Mouse (Mus musculus): ENCODE measurements at regions not wholly inside any gene's neighbourhood (a gene's known extent, or its start where the extent isn't known, plus 50 kb on each side); places are given as distances from the start of the nearest gene placed in this dataset.

DNA sequence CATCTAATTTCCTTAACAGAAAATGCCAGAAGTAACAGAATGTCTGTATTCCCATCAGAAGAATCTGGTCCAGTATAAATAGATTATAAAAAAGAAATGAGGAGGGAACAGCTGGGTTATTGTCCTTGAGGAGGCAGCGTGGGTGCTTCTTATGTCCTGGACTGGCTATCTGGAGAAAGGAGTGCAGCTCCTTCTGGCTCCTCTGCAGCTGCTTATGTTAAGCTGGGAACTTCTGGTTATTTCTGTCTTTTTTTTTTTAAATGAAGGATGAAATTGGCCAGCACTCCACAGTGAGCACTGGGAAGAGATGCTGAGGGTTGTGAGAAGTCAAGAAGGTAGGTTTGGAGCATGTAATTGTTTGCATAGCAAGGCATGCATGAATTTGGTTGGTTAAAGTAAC lies 441.5 kb downstream of the Ebf1 start:
- Histone ChIP-seq H3K36me3 (ENCODE audit: control insufficient read depth, insufficient read depth, low read length) (no peaks in the 10 kb centered on the region), H3K4me3 (replicated peaks; ENCODE audit: low read length) (no peak overlapping the region), H3K4me2 (ENCODE audit: low read depth, low read length) (no peak overlapping the region), H3K27me3 (ENCODE audit: control insufficient read depth, insufficient read depth, low read length) (no peaks in the 10 kb centered on the region), H3K9me3 (replicated peaks; ENCODE audit: control insufficient read depth, low read length) (no peaks in the 10 kb centered on the region), H3K4me1 (ENCODE audit: control insufficient read depth, insufficient read depth, low read length) (no peaks in the 10 kb centered on the region), H3K27ac (ENCODE audit: low read length) (no peak overlapping the region), H3K9ac (ENCODE audit: low read length) (no peak overlapping the region)
- no peak for ATAC-seq (ENCODE audit: insufficient read depth, low FRiP score)
- WGBS, result 68% methylated on average over 1 of the region's 1 CpGs

DNA sequence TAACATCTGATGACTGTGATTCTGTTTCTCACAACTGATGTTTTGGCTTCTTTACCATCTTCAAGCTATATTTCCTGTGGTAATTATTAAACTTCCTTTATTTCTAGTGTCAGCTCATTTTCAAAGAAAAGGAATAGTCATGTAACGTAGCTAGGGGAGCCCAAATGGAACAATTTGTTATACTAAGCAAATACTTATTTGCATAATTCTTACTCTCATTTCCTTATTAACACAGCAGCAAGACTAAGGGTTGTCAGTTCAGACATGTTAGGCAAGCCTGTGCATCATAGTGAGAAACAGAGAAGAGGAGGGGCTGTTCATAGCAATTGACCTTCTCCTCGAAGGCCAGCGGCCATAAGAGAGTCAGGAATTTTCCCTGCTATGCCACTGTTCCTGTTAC lies 449.5 kb downstream of the Ebf1 start:
- Histone ChIP-seq H3K4me2 (ENCODE audit: low read depth, low read length) (no peak overlapping the region), H3K27me3 (ENCODE audit: control insufficient read depth, insufficient read depth, low read length) (no peaks in the 10 kb centered on the region), H3K9ac (ENCODE audit: low read length) (no peak overlapping the region), H3K27ac (ENCODE audit: low read length) (no peak overlapping the region), H3K4me3 (replicated peaks; ENCODE audit: low read length) (no peak overlapping the region), H3K36me3 (ENCODE audit: control insufficient read depth, insufficient read depth, low read length) (no peaks in the 10 kb centered on the region), H3K4me1 (ENCODE audit: control insufficient read depth, insufficient read depth, low read length) (no peaks in the 10 kb centered on the region), H3K9me3 (replicated peaks; ENCODE audit: control insufficient read depth, low read length) (no peaks in the 10 kb centered on the region)
- ATAC-seq (ENCODE audit: insufficient read depth, low FRiP score), result no peak
- WGBS, result 80% methylated on average over 3 of the region's 3 CpGs

DNA sequence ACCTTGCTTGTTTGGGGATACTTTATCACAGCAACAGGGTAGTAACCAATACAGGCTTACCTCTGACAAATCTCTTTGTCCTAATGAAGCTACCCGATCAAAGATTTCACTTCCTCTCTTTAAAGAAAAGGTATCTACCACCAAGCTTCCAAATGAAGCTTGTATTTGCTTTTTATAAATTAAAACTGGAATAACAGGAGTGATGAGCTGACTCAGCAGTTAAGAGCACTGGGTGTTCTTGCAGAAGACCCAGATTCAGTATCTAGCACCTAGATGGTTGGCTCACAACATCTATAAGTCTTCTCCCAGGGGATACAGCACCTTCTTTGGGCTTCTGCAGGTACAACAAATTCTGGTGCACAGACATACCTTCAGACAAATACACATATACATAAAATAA lies 453.2 kb downstream of the Ebf1 start:
- no peak overlapping the region for H3K9ac ChIP-seq (ENCODE audit: low read length)
- H3K4me3 ChIP-seq (replicated peaks; ENCODE audit: low read length), result no peak overlapping the region
- WGBS, result 85% methylated on average over 1 of the region's 1 CpGs
- no peak overlapping the region for H3K27ac ChIP-seq (ENCODE audit: low read length)
- H3K4me1 ChIP-seq (ENCODE audit: control insufficient read depth, insufficient read depth, low read length), result no peaks in the 10 kb centered on the region
- ATAC-seq (ENCODE audit: insufficient read depth, low FRiP score), result no peak
- no peaks in the 10 kb centered on the region for H3K9me3 ChIP-seq (replicated peaks; ENCODE audit: control insufficient read depth, low read length)
- H3K36me3 ChIP-seq (ENCODE audit: control insufficient read depth, insufficient read depth, low read length), result no peaks in the 10 kb centered on the region
- no peaks in the 10 kb centered on the region for H3K27me3 ChIP-seq (ENCODE audit: control insufficient read depth, insufficient read depth, low read length)
- H3K4me2 ChIP-seq (ENCODE audit: low read depth, low read length), result no peak overlapping the region

DNA sequence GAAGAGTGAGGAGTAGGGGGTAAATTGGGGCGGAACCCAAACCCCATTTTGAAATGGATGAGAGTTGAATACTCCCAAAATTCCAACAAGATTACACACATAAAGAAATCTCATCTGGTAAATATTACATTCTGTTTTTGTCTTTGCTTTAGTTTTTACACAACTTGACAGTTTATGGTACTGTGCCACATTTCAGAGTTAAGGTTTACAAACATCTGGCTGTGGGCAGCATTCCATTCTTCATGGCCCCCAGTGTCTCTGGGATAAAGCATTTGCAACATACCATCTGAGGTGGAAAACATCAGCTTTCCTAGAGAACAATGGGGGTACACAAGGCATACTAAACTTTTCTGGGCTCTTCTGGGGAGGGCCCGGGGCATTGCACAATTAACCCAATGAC lies 454.1 kb downstream of the Ebf1 start:
- no peak for ATAC-seq (ENCODE audit: insufficient read depth, low FRiP score)
- Histone ChIP-seq H3K27me3 (ENCODE audit: control insufficient read depth, insufficient read depth, low read length) (no peaks in the 10 kb centered on the region), H3K27ac (ENCODE audit: low read length) (no peak overlapping the region), H3K36me3 (ENCODE audit: control insufficient read depth, insufficient read depth, low read length) (no peaks in the 10 kb centered on the region), H3K4me3 (replicated peaks; ENCODE audit: low read length) (no peak overlapping the region), H3K4me1 (ENCODE audit: control insufficient read depth, insufficient read depth, low read length) (no peaks in the 10 kb centered on the region), H3K4me2 (ENCODE audit: low read depth, low read length) (no peak overlapping the region), H3K9me3 (replicated peaks; ENCODE audit: control insufficient read depth, low read length) (no peaks in the 10 kb centered on the region), H3K9ac (ENCODE audit: low read length) (no peak overlapping the region)
- WGBS, result 93% methylated on average over 2 of the region's 2 CpGs

DNA sequence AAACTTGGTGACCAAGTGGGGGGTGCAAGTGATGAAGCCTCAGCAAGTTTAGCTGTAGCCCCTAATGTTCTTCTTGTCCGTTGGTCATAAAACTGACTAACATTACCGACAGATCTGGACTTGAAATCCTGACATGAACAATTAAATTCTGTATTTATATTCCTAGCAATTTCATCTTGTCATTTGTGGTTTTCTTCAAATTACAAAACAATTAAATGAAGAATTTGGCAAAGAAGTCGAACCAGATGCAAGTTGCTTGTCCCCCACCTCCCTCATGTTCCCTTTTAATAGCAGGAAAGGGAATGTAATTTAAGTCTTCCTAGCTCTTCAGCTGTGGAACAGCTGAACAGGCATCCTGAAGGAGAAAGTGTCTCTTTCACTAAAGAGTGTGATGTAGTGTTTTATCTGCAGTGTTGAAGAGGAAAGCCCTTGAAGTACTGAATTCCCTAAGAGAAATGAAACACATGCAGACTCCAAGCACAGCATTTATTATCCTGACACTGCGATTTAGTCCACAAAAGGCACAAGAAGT lies 467.5 kb downstream of the Ebf1 start:
- H3K4me1 ChIP-seq (ENCODE audit: control insufficient read depth, insufficient read depth, low read length), result no peaks in the 10 kb centered on the region
- no peak overlapping the region for H3K27ac ChIP-seq (ENCODE audit: low read length)
- H3K36me3 ChIP-seq (ENCODE audit: control insufficient read depth, insufficient read depth, low read length), result no peaks in the 10 kb centered on the region
- H3K27me3 ChIP-seq (ENCODE audit: control insufficient read depth, insufficient read depth, low read length), result no peaks in the 10 kb centered on the region
- H3K9me3 ChIP-seq (replicated peaks; ENCODE audit: control insufficient read depth, low read length), result no peaks in the 10 kb centered on the region
- no peak overlapping the region for H3K9ac ChIP-seq (ENCODE audit: low read length)
- 76% methylated on average over 4 of the region's 4 CpGs for WGBS
- H3K4me3 ChIP-seq (replicated peaks; ENCODE audit: low read length), result no peak overlapping the region
- ATAC-seq (ENCODE audit: insufficient read depth, low FRiP score), result no peak
- no peak overlapping the region for H3K4me2 ChIP-seq (ENCODE audit: low read depth, low read length)

DNA sequence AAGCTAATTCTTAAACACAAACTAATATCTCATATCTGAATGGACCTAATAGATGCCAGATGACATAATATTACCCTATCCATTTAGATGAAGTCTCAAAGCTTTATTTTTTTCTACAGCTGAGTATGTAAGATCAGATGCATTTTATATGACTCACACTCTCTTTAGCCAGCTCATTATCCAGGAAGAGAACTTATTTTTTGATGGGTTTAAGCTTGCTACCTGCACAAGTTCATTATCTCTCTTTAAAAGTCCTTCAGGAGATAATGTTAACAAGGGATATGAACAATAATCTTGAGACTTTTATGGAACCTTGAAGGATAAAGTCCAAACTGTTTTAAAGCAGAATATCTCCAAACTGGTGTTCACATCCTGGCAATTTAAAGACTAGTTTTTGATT lies 468.0 kb downstream of the Ebf1 start:
- H3K27me3 ChIP-seq (ENCODE audit: control insufficient read depth, insufficient read depth, low read length), result no peaks in the 10 kb centered on the region
- no peaks in the 10 kb centered on the region for H3K36me3 ChIP-seq (ENCODE audit: control insufficient read depth, insufficient read depth, low read length)
- H3K4me2 ChIP-seq (ENCODE audit: low read depth, low read length), result no peak overlapping the region
- H3K9me3 ChIP-seq (replicated peaks; ENCODE audit: control insufficient read depth, low read length), result no peaks in the 10 kb centered on the region
- no peaks in the 10 kb centered on the region for H3K4me1 ChIP-seq (ENCODE audit: control insufficient read depth, insufficient read depth, low read length)
- H3K4me3 ChIP-seq (replicated peaks; ENCODE audit: low read length), result no peak overlapping the region
- no peak overlapping the region for H3K9ac ChIP-seq (ENCODE audit: low read length)
- H3K27ac ChIP-seq (ENCODE audit: low read length), result no peak overlapping the region
- ATAC-seq (ENCODE audit: insufficient read depth, low FRiP score), result no peak

DNA sequence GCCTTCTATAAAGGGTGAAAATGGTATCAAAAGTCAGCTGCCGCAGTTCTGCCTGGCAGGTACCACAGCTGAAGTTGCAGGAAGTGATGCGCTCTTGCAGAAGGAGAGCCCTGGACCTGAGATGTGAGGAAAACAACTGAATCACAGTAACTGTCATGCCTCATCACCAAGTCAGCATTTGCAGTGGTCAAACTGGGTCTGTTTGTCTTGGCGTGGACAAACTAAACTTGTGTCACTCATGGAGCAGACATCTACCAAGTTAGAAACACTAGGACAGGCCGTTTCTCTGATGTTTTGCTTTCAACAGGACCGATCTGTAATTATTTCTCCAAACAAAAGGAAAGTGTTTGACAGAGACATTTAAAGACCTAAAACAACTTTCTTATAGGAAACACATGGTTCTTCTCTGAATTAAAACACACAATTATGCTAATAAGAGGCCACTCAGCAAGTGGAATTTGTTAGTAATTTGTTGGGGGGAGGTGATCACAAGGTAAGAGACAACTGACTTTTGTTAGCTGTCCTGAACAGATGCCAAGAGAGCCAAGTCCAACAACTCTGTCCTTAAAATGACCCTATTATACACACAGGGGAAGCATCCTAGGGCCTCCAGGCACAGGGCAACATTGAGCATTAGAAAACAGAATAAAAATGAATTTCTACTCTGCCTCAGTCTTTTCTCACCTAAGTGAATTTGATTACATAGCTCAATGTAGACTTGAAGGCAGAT lies 470.2 kb downstream of the Ebf1 start:
- H3K27me3 ChIP-seq (ENCODE audit: control insufficient read depth, insufficient read depth, low read length), result no peaks in the 10 kb centered on the region
- H3K36me3 ChIP-seq (ENCODE audit: control insufficient read depth, insufficient read depth, low read length), result no peaks in the 10 kb centered on the region
- H3K4me2 ChIP-seq (ENCODE audit: low read depth, low read length), result no peak overlapping the region
- ATAC-seq (ENCODE audit: insufficient read depth, low FRiP score), result no peak
- WGBS, result 43% methylated on average over 5 of the region's 5 CpGs
- H3K27ac ChIP-seq (ENCODE audit: low read length), result no peak overlapping the region
- no peaks in the 10 kb centered on the region for H3K9me3 ChIP-seq (replicated peaks; ENCODE audit: control insufficient read depth, low read length)
- H3K4me3 ChIP-seq (replicated peaks; ENCODE audit: low read length), result no peak overlapping the region
- no peak overlapping the region for H3K9ac ChIP-seq (ENCODE audit: low read length)
- H3K4me1 ChIP-seq (ENCODE audit: control insufficient read depth, insufficient read depth, low read length), result no peaks in the 10 kb centered on the region

DNA sequence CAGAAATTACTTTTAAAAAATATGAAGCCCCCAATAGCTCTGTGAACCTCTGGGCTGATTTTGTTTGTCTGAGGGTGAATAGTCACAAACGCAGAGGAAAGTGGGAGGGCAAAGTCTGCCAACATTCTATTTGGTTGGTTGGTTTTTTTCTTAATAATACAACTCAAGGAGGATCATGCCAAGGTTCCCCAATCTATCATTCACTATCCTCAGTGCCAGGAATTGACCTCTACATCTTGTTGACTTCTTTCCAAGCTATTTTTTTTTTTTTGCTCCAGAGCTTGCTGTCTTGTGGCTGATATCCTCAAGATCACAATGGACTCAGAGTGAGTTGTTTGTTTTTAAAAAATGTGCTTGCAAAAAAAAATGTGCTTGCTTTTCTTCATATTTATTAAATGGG lies 471.2 kb downstream of the Ebf1 start:
- ATAC-seq (ENCODE audit: insufficient read depth, low FRiP score), result no peak

DNA sequence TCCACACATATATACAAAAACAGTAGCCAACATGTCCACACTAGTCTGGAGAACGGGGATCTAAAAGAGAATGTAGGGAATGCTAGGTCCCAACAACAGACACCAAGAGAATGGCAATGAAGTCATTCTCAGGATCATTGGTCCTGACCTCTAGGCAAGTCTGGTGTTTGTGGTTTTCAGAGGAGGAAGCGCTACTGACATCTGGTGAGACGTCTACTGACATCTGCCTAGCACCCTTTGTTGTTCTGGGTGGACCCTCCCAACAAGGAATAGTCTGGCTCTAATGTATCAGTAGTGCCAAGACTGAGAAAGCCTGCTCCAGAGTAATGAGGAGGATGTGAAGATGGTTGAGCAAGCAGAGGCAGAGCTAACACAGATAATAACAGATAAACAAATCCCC lies 472.4 kb downstream of the Ebf1 start:
- Histone ChIP-seq H3K9me3 (replicated peaks; ENCODE audit: control insufficient read depth, low read length) (no peaks in the 10 kb centered on the region), H3K27me3 (ENCODE audit: control insufficient read depth, insufficient read depth, low read length) (no peaks in the 10 kb centered on the region), H3K4me1 (ENCODE audit: control insufficient read depth, insufficient read depth, low read length) (no peaks in the 10 kb centered on the region), H3K9ac (ENCODE audit: low read length) (no peak overlapping the region), H3K36me3 (ENCODE audit: control insufficient read depth, insufficient read depth, low read length) (no peaks in the 10 kb centered on the region), H3K4me3 (replicated peaks; ENCODE audit: low read length) (no peak overlapping the region), H3K27ac (ENCODE audit: low read length) (no peak overlapping the region), H3K4me2 (ENCODE audit: low read depth, low read length) (no peak overlapping the region)
- no peak for ATAC-seq (ENCODE audit: insufficient read depth, low FRiP score)
- 71% methylated on average over 3 of the region's 3 CpGs for WGBS

More for the DNA sequence above, 471.2 kb downstream of the Ebf1 start:
- Histone ChIP-seq H3K27me3 (ENCODE audit: control insufficient read depth, insufficient read depth, low read length) (no peaks in the 10 kb centered on the region), H3K4me3 (replicated peaks; ENCODE audit: low read length) (no peak overlapping the region), H3K4me2 (ENCODE audit: low read depth, low read length) (no peak overlapping the region), H3K9me3 (replicated peaks; ENCODE audit: control insufficient read depth, low read length) (no peaks in the 10 kb centered on the region), H3K36me3 (ENCODE audit: control insufficient read depth, insufficient read depth, low read length) (no peaks in the 10 kb centered on the region), H3K4me1 (ENCODE audit: control insufficient read depth, insufficient read depth, low read length) (no peaks in the 10 kb centered on the region), H3K9ac (ENCODE audit: low read length) (no peak overlapping the region), H3K27ac (ENCODE audit: low read length) (no peak overlapping the region)
- WGBS, result 79% methylated on average over 1 of the region's 1 CpGs

Data from stomach, embryonic 16.5 days (tissue).